Mouse (Mus musculus) megakaryocyte-erythroid progenitor cell, adult 5-6 weeks (primary cell): ENCODE data around the gene Mkrn1. TPM values are rescaled to one million over a fixed set of nuclear protein-coding genes. Genes with fewer than 3 reads are reported as not detected.
"Not testable (repeated sequence)": the region's sequence is repeated elsewhere in the genome, so short reads cannot be mapped to it uniquely, and the experiment has no call there.

Source experiments
- ATAC-seq: replicated peaks from 2 replicates; pipeline ENCODE4 v1.8.0; 2016; ENCODE audit warnings: mild to moderate bottlenecking, inconsistent platforms; ENCODE audit not compliant: severe bottlenecking, poor library complexity, low FRiP score, low TSS enrichment
- total RNA-seq, 2 experiments: library from RNA; stranded (forward) in 1 of 2; stranded (reverse) in 1 of 2; fragments of 200-1000, 215-1000 nt in 1 of 2; fragments of >200 nt in 1 of 2; fragmentation: Nextera tagmentation in 1 of 2; gene quantifications; 2 replicates each; pipeline ENCODE4 v1.2.3; 2014 to 2017

Mkrn1 gene
- total RNA-seq, 2 experiments from 2014 or later, result 63.3 to 91.2 TPM

GRCm38 (mm10) chr6:39433701-39434100 is 13.4 kb upstream of the Mkrn1 start:
- no peak for ATAC-seq

DNA sequence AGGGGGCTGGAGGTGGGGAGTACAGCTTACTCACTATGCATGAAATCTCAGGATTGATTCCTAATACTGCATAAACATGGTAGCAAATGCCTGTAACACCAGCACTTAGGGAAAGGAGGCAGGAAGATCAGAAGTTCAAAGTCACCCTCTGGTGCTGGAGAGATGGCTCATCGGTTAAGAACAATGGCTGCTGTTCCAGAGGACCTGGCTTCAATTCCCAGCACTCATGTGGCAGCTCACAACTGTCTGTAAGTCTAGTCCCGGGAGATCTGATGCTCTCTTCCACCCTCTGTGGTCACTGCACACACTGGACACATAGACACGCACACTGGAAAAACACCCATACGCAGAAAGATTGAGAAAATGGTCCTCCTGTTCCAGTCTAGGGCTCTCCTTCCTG is 12.9 kb upstream of the Mkrn1 start:
- no peak for ATAC-seq

DNA sequence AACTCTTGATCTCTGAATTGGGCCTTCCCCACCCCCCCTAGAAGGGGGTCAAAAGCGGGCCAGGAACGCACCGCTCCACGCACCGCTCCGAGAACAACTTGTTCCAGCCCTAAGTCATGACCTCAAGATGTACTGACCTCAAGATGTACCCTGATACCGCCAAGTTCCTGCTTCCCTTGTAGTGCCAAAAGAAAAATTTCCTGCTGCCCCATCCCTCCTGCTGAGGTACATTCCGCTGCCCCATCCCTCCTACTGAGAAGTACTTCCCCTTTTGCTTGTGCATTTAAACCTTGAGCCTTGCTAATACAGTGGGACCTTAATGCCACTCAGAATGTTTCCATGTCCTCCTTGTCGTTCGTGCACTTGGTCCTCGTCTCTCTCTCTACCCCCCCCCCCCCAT is 10.5 kb upstream of the Mkrn1 start:
- no peak for ATAC-seq

DNA sequence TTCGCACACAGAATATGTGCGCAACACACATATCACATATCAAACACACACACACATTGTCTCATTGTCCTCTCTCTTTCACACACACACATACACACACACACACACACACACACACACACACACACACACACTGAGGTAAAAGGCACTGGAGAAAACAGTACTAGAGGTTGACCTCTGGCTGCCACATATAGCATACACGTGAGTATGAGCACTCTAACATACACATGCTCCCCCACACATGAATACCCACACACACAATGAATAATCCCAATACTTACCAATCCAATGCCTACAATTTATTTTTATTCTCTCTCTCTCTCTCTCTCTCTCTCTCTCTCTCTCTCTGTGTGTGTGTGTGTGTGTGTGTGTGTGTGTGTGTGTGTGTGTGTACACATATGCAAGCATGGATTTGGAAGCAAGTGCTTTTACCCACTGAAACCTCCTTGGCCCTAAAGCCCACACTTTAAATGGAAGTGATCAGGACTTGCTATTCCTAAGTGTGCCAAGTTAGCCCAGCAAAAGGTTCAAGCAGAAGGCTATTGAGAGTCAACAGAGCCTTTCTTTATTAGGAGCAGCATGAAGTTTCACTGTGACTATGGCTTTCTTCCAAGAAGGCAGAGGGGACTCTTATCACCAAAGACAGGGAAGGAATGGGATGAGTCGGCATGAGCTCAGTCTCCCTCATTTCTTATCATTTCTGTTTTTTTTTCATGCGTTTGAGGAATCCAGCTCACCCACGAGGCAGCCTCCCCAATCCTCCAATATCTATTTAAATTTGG is 8.9 kb upstream of the Mkrn1 start:
- ATAC-seq, result peak; percentile 64

DNA sequence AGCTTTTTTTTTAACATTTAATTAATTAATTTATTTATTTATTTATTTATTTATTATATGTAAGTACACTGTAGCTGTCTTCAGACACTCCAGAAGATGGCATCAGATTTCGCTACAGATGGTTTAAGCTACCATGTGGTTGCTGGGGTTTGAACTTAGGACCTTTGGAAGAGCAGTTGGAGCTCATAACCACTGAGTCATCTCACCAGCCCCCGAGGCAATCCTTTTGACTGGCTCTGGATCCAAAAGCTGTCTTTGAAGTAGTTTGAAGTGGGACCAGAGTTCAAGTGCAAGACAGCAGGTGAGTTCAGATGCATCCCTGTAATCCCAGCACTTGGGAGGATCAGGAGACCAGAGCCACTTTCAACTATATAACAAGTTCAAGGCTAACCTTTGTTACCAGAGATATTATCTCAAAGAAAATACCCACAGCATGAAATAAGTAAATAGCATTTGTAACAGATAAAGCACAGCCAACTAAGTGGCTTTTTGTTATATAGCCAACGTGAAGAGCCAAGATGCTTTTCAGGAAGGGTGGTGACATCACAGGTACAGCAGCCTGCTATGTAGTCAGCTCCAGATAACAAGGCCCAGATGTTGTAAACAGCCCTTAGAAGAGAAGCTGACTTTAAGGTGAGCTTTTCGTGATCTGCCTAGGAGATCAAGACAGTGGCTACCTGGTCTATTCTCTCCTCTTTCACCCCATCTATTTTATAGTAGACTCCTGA is 7.2 kb upstream of the Mkrn1 start:
- ATAC-seq, result peak; percentile 28

DNA sequence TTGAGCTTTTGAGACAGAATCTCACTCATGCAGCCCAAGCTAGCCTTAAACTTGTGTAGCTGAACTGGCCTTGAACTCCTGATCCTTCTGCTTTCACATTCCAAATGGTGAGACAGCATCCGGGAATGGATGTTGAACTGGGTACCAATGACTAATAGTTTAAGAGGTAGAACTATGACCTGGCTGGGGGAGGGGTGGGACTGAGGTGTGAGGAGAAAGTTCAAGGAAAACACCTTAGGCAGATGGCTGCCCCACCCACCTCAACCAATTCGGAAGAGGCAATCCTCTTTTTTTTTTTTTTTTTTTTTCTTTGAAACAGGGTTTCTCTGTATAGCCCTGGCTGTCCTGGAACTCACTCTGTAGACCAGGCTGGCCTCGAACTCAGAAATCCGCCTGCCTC is 6.5 kb upstream of the Mkrn1 start:
- no peak for ATAC-seq

GRCm38 (mm10) chr6:39425181-39425580 is 4.9 kb upstream of the Mkrn1 start:
- ATAC-seq, result no peak

DNA sequence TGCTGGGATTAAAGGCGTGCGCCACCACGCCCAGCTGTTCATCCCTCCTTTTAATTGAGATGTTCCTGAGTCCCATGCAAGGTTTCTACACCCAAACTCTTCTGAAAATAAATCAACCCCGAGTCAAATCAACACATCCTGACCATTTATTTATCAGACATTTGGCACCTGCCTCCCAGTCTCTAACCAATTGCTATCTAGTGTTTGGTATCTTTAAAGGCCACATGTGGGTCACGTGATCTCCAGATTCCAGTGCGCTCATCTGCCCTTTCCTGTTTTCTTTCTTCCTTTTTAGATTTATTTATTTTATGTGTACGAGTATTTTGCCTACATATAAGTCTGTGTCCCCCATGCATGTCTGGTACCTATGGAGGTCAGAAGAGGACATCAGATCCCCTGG is 3.4 kb upstream of the Mkrn1 start:
- ATAC-seq, result peak; percentile 53

GRCm38 (mm10) chr6:39423130-39423551 is 2.9 kb upstream of the Mkrn1 start:
- 0 out of 2 replicates have a peak, but pooled peaks have one; percentile 32 for ATAC-seq

- ATAC-seq, result no peak
These were observed 605 bp upstream of the Mkrn1 start for GRCm38 (mm10) chr6:39420867-39421266.

DNA sequence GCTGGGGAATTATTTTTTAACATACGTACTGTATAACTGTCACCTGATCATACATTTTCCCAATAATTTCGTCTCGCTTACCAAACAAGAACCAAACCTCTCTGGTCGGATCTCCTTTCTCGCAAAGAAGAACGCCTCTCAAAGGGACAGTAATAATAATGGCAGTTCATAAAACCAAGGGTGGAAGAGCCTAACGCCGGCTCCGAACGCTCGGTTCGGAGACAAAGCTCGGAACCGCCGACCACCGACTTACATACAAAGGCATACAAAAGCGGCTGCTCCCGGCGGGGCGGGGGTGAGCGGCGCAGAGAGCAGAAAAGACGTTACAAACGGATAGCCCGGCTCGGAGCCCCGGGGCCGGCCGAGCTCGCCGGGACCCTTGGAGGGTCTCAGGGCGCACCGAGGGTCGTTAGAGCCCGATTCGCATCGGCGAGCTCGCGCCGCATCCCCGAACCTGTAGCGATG is 844 bp downstream of the Mkrn1 start:
- no peak for ATAC-seq

DNA sequence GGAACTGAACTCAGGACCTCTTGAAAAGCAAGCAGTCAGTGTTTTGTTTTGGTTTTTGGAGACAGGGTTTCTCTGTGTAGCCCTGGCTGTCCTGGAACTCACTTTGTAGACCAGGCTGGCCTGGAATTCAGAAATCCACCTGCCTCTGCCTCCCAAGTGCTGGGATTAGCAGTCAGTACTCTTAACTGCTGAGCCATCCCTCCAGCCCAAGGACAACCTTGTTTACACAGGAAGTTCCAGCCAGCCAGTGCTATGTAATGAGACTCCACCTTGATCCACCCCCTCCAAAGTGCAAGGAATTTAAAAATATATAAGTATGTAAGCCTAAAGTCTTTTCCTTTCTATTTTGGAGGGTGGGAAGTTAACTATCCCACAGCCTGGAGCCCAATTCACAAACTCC is 3.6 kb downstream of the Mkrn1 start:
- not testable (repeated sequence) for ATAC-seq

GRCm38 (mm10) chr6:39415762-39416161 is 4.5 kb downstream of the Mkrn1 start:
- peak; percentile 60 for ATAC-seq

GRCm38 (mm10) chr6:39414106-39414505 is 6.2 kb downstream of the Mkrn1 start:
- no peak for ATAC-seq

DNA sequence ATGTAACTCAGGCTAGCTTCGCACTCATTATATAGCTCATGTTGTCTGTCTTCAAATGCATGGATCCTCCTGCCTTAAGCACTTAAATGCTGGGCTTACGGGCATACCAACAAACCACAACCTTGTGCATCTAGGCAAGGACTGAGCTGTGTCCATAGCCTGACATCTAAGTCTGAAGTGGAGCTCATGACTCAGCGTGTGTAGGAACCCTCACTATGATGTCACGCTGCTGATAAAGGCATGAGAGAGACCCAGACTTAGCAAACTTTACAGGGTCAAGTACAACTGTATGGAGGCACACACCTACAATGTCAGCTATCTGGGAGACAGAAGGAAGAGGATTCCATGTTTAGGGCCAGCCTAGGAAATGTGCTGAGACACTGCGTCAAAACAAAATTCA is 13.8 kb downstream of the Mkrn1 start:
- peak; percentile 41; the same call in 1 of the 2 replicates for ATAC-seq

DNA sequence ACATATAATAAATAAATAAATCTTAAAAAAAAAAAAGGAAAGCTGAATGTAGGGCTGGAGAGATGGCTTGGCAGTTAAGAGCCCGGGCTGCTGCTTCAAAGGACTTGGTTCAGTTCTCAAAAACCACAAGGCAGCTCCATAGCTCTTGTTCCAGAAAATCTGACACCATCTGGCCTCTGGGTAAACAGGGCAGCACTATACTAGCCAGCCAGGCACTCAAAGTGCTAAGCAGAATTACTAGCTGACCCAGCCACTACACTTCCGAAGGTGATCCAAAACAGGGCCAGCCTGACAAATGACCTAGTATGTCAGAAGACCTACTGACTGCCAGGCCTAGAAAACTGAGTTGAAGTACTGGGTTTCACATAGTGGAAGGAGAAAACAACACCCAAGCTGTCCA is 17.1 kb downstream of the Mkrn1 start:
- no peak for ATAC-seq

DNA sequence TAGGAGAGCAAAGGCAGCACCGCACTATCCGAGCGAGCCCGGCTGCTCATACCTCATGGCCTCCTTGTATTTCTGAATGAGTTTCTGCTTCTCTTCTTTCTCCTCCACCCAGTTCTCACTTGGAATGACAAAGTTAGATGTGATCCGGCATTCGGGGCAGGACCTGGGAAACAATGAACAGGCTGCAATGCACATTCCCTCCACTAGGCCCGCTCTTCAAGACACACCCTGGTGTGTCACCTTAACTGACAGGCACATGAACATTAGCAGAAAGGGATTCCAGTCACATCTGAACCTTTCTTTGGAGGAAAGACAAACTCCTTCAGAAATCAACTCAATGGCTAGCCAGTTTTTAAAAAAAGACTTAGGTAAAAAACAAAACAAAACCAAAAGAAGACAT is 19.9 kb downstream of the Mkrn1 start:
- ATAC-seq, result peak; percentile 55; the same call in 1 of the 2 replicates

DNA sequence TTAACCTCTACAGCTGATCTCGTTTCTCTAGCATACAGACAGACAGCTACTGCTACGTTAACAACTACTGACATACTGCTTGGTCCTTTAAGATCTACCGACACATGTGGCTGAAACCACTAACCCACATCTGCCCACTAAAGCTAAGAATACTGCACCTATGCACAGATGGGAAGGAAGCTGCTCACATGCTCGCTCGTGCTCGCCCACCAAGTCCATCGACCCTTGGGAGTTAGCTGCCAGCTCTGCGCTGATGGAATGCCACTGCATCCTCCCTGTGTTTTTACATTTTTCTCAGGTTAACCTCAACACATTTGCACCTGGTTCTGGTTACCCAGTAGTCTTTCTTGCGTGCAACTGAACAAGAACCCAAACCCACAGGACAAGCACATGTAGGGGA is 21.9 kb downstream of the Mkrn1 start:
- no peak for ATAC-seq

DNA sequence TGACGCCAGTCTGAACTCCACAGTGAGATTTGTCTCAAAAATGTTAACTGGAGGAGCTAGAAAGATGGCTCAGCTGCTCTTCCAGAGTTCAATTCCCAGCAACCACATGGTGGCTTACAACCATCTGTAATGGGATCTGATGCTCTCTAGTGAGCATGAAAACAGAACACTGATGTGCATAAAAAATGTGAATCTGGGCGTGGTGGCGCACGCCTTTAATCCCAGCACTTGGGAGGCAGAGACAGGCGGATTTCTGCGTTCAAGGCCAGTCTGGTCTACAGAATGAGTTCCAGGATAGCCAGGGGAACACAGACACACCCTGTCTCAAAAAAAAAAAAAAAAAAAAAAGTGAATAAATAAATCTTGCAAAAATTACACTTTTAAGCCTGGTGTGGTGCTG is 23.2 kb downstream of the Mkrn1 start:
- ATAC-seq, result no peak

DNA sequence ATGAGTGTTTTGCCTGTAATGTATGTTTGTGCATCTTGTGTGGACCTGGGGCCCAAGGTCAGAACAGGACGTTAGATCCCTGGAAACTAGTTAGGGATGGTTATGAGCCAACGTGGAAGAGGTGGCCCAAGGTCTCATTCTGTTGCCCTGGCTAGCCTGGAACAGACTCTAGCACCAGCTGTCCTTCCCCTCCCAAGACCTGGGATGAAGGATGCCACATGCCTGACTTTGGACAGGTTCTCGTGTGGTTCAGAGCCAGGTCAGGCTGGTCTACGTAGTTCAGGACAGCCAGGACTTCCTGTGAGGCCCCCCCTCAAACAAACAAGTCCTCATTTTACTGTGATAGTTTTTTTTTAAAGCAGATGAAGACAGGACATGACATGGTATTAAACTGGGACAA is 24.3 kb downstream of the Mkrn1 start:
- ATAC-seq, result no peak

GRCm38 (mm10) chr6:39395471-39395870 is 24.8 kb downstream of the Mkrn1 start:
- ATAC-seq, result no peak
